Mouse (Mus musculus): ENCODE measurements at regions not wholly inside any gene's neighbourhood (a gene's known extent, or its start where the extent isn't known, plus 50 kb on each side); places are given as distances from the start of the nearest gene placed in this dataset.

DNA sequence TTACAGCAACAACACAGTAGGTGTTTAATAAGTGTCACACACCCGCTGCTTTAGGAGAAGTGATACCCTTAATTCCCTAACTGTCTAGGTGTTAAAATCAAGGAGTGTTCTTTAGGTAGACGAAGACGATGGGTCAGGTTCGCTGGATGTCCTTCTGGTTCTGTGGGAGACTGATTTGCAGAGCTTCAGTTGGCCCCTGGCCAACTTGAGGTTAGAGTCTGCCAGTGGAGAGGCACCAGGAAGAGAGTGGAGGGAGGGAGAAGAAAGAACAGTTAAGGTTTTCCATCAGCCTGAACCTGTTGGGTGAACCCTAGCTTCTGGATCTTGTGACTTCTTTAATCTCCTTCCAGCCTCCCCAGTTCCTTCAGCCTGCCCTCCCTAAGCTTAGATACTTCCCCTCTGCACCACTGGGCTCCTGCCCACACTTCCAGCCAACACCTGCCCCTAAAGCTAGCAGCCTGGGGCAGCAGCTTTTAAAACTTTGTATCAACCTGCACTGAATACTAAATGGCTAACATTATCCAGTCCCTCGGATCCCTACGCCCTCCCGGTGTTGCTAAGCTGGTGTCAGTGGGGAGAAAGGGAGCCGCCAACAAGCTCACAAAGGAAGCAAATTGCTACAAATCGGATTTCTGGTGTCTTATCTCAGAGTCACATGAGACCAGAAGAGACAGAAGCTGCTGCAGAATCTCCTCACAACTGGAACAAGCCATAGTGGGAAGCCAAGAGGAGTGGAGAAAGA, 62.1 kb upstream of the Adgrl1 start:
- TF ChIP-seq CTCF (IDR thresholded peaks at IDR 0.05; ENCODE audit: borderline replicate concordance, extremely low read depth, insufficient read depth, insufficient read length): no peak
- no peak for TF ChIP-seq POLR2A (IDR thresholded peaks at IDR 0.05; ENCODE audit: borderline replicate concordance, extremely low read depth, insufficient read depth, insufficient read length, poor library complexity, severe bottlenecking)
